Mouse (Mus musculus) forebrain, embryonic 13.5 days (tissue): ENCODE measurements at regions not wholly inside any gene's neighbourhood (a gene's known extent, or its start where the extent isn't known, plus 50 kb on each side); places are given as distances from the start of the nearest gene placed in this dataset.

Experiments
- ATAC-seq: fragments of 200-750 bp; cut with Nextera tagmentation; 2 replicates; pipeline ENCODE4 v1.8.0; 2017
- H3K27ac ChIP-seq: fragments of 300-500 bp; sonication (generic); 2 replicates; pipeline ENCODE4 v1.5.1; 2015; ENCODE audit warnings: inconsistent platforms, mild to moderate bottlenecking, moderate library complexity
- H3K27me3 ChIP-seq: fragments of 300-500 bp; sonication (generic); 2 replicates; pipeline ENCODE4 v1.6.1; 2015; ENCODE audit warnings: mild to moderate bottlenecking, inconsistent platforms
- H3K36me3 ChIP-seq: fragments of 300-500 bp; sonication (generic); 2 replicates; pipeline ENCODE4 v1.6.1; 2015; ENCODE audit warnings: mild to moderate bottlenecking, inconsistent platforms; ENCODE audit not compliant: poor library complexity, severe bottlenecking
- H3K4me1 ChIP-seq: fragments of 300-500 bp; sonication (generic); 2 replicates; pipeline ENCODE4 v1.6.1; 2015; ENCODE audit warnings: inconsistent platforms
- H3K4me2 ChIP-seq: fragments of 300-500 bp; sonication (generic); 2 replicates; pipeline ENCODE4 v1.6.1; 2015; ENCODE audit warnings: inconsistent platforms, mild to moderate bottlenecking, moderate library complexity
- H3K4me3 ChIP-seq: fragments of 300-500 bp; sonication (generic); 2 replicates; pipeline ENCODE4 v1.5.1; 2015; ENCODE audit warnings: mild to moderate bottlenecking, inconsistent platforms
- H3K9ac ChIP-seq: fragments of 300-500 bp; sonication (generic); 2 replicates; pipeline ENCODE4 v1.6.1; 2015; ENCODE audit warnings: mild to moderate bottlenecking, inconsistent platforms
- H3K9me3 ChIP-seq: fragments of 300-500 bp; sonication (generic); replicated peaks from 2 replicates; pipeline ENCODE4 v1.6.1; 2016; ENCODE audit warnings: inconsistent platforms
- WGBS: fragments of 180-500 bp; shearing (Covaris S2); methylation state at CpG from one replicate; pipeline ENCODE4 v1.1.7; 2015; 5-methylcytosine and 5-hydroxymethylcytosine counted together

DNA sequence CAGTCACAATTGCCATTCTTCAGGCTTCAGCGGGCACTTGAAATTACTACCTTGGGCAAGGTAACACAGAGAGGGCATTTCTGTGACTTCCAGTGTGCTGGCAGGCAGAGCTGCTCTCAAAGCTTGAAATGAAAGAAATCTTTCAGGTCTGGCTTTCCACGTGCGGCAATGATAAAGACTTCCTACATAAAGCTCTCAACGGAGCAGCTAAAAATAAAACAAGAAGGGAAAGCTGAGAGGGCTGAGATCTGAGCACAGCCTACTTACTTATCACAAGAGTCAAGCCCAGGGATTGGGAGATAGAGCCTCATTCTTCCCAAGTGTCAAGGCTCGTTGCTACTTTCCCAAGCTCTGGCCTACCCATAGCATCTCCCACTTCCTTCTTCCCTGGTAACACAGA lies 274.6 kb upstream of the Rack1 start:
- Histone ChIP-seq H3K9ac (no peak overlapping the region), H3K36me3 (no peaks in the 10 kb centered on the region), H3K27me3 (no peaks in the 10 kb centered on the region), H3K27ac (no peak overlapping the region), H3K9me3 (no peaks in the 10 kb centered on the region), H3K4me2 (no peak overlapping the region), H3K4me3 (no peak overlapping the region), H3K4me1 (no peaks in the 10 kb centered on the region)
- WGBS = 84% methylated on average over 5 of the region's 5 CpGs
- ATAC-seq = no peak

DNA sequence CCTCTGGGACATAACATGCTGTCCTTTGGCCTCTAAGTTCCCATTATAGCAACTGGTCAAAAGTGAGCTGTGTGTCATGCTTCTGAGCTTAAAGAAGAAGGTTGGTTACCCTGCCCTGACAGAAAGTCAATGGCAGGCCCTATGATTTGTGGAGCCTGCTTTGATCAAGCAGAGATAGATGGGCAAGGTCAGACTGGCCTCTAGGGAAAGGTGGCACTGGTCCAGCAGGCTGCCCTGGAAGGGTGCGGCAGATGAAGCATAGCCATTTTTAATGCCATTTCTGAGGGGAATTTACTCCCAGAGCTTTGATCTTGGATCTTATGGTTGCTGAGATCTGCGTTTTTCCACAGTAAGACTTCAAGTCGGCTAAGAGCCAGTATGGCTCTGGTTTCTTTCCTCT lies 293.2 kb upstream of the Rack1 start:
- Histone ChIP-seq H3K4me1 (peaks cover 7% of the 10 kb centered on the region; the same call in 1 of the 2 replicates), H3K9me3 (no peaks in the 10 kb centered on the region), H3K9ac (no peak overlapping the region), H3K4me3 (no peak overlapping the region), H3K4me2 (no peak overlapping the region), H3K27me3 (no peaks in the 10 kb centered on the region), H3K27ac (no peak overlapping the region), H3K36me3 (no peaks in the 10 kb centered on the region)
- ATAC-seq = no peak
- WGBS = 87% methylated on average over 3 of the region's 3 CpGs

DNA sequence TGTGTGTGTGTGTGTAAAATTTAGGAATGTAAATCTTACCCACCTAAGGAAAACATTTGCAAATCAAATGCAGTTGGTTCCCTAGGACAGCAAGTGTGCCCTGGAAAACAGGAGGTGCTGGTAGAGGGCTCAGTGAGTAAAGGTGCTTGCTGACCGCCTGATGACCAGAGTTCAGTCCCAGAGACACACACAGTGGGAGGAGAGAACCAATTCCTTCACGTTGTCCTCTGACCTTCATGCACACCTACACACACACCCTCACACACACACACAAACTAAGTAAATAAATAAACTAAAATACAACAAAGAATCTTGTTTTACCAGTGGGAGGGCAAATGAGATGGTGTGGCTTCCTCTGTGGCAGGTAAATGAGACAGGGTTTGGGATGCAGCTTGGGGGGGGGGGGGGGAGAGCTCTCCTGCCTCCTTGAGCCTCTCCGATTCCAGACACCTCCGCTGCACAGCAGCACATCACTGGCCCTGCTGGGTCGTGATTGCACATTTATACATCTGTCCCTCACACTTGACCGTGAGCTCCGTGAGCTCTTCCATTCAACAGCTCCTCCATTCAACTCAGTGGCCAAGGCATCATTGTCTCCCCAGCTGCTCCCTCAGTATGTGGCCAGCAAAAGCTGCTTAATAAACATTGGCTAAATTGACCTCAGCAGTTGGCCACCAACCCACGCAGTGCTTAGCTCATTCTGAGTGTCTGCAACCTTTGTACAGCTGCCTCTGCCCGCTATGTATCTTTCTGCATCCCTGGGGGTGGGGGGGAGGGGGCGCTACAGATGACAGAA lies 297.9 kb upstream of the Rack1 start:
- H3K4me2 ChIP-seq = no peak overlapping the region
- 10% methylated on average over 10 of the region's 10 CpGs for WGBS
- ATAC-seq = peak; percentile 66; the same call in 1 of the 2 replicates

DNA sequence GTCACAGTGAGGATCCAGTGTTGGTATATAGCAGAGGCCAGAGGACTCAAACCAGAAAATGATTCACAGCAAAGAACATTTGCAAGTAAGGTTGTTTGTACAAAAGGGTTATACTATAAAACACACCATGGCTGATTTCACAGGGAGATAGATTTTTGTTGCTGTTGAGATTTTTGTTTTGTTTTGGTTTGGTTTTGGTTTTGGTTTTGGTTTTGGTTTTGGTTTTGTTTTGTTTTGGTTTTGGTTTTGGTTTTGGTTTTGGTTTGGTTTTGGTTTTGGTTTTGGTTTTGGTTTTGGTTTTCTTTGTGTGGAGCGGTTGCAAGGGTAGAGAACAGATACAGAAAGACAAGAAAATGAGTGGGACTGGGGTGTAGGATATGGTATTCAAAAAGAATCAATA lies 301.1 kb upstream of the Rack1 start:
- ATAC-seq = no peak

More for the DNA sequence above, 297.9 kb upstream of the Rack1 start:
- no peaks in the 10 kb centered on the region for H3K36me3 ChIP-seq
- H3K9ac ChIP-seq = no peak overlapping the region
- H3K27ac ChIP-seq = no peak overlapping the region
- H3K9me3 ChIP-seq = no peaks in the 10 kb centered on the region
- peaks cover 7% of the 10 kb centered on the region; the same call in 1 of the 2 replicates for H3K4me1 ChIP-seq
- no peaks in the 10 kb centered on the region for H3K27me3 ChIP-seq
- H3K4me3 ChIP-seq = no peak overlapping the region

DNA sequence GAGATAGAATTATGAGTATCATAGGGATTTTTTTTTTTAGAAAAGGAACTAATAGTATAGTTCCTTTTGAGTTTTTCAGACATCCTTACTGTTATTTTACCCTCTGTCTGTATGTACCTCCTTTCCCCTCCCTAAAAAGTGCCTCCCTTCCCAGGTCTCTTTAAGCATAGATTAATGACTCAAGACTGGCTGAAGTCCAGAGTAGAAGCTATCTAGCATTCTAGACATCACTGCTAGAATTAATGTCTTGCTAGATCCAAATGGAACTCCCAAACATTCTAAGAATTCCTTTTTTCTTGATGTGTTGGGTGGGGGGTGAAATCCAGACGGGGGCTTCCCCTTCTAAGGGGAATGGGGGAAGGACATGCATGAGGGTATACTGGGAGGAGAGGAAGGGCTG lies 311.8 kb upstream of the Rack1 start:
- no peak overlapping the region for H3K9ac ChIP-seq
- ATAC-seq = no peak
- H3K36me3 ChIP-seq = no peaks in the 10 kb centered on the region
- no peak overlapping the region for H3K27ac ChIP-seq
- H3K4me1 ChIP-seq = no peaks in the 10 kb centered on the region
- H3K4me2 ChIP-seq = no peak overlapping the region
- 68% methylated on average over 1 of the region's 1 CpGs for WGBS
- H3K9me3 ChIP-seq = no peaks in the 10 kb centered on the region
- no peaks in the 10 kb centered on the region for H3K27me3 ChIP-seq
- no peak overlapping the region for H3K4me3 ChIP-seq

More for the DNA sequence above, 301.1 kb upstream of the Rack1 start:
- Histone ChIP-seq H3K36me3 (no peaks in the 10 kb centered on the region), H3K27me3 (no peaks in the 10 kb centered on the region), H3K4me1 (peaks cover 7% of the 10 kb centered on the region; the same call in 1 of the 2 replicates), H3K4me2 (no peak overlapping the region), H3K9me3 (no peaks in the 10 kb centered on the region), H3K4me3 (no peak overlapping the region), H3K27ac (no peak overlapping the region), H3K9ac (no peak overlapping the region)
- 90% methylated on average over 1 of the region's 1 CpGs for WGBS

DNA sequence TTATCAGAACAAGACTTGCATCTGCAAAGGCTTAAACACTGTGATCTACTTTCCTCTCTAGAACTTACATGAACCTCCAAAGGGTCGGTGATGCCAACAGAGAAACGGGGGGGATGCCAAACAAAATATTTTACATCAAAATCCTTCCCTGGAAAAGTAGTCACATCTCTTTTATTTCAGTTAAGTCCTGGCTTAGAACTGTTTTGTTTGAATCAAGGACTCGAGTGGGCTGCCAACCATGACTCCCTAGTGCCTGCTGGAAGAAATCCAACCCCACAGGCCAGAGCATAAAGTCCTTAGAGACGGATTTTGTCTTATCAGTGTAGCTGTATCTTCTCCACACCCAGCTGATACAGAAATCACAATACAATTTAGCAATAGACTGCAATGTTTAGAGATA lies 336.1 kb upstream of the Rack1 start:
- Histone ChIP-seq H3K27ac (no peak overlapping the region), H3K36me3 (no peaks in the 10 kb centered on the region), H3K9ac (no peak overlapping the region), H3K27me3 (no peaks in the 10 kb centered on the region), H3K9me3 (no peaks in the 10 kb centered on the region), H3K4me3 (no peak overlapping the region), H3K4me1 (no peaks in the 10 kb centered on the region), H3K4me2 (no peak overlapping the region)
- ATAC-seq = no peak
- 71% methylated on average over 4 of the region's 4 CpGs for WGBS

DNA sequence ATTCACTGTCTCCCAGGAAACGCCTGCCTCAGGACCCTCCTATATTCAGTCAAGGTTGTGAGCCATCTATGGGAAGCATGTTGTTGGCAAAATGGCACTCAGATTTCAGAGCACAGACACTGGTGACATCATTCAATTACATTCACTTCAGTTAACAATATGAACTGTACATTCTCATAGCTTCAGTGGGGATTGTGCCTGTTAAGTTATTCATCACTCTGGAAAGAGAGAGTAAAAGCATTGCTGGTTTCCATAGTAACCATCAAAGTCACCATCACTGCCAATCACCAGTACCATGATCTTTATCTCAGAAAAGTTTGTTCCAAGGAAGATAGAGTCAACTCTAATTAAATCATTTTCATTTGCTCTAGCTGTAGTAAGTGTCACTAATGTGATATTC lies 350.2 kb upstream of the Rack1 start:
- 59% methylated on average over 1 of the region's 1 CpGs for WGBS
- no peak overlapping the region for H3K9ac ChIP-seq
- H3K4me3 ChIP-seq = no peak overlapping the region
- no peaks in the 10 kb centered on the region for H3K9me3 ChIP-seq
- H3K4me1 ChIP-seq = no peaks in the 10 kb centered on the region
- no peaks in the 10 kb centered on the region for H3K27me3 ChIP-seq
- ATAC-seq = 0 out of 2 replicates have a peak, but pooled peaks have one; percentile 51
- H3K27ac ChIP-seq = no peak overlapping the region
- no peak overlapping the region for H3K4me2 ChIP-seq
- no peaks in the 10 kb centered on the region for H3K36me3 ChIP-seq

DNA sequence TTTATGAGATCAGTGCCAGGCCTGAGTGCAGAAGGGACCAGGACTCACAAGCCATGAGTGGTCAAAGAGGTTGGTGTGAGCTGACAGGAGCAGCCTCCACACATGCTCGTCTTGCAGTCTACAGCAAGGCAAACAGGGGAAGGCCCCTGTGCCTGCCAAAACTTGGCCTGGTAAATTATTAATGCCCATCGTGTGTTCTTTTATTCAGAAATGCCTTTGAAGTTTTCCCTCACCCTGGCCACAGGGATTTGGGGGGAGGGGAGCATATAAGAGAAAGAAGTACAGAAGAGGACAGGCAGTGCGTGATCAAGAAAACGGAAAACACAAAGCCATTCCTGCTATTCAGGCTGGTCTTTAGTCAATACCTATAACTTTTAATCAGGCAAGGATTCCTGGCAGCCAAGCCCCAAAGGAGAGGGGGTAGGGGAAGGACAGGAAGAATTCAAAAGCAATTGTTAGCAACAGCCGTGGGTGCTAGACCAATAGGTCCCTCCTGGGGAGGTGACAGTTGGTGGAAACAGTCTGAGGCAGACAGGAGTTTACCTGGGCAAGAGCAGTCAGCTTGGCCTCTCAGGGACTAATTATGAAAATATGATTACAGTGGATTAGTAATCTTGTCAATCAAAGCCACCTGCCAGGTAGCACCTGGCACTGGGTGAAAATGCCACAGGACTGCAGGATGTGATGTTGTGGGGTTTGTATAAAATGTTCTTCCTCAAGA lies 357.4 kb upstream of the Rack1 start:
- no peak for ATAC-seq
- Histone ChIP-seq H3K4me1 (no peaks in the 10 kb centered on the region), H3K4me2 (no peak overlapping the region), H3K4me3 (no peak overlapping the region), H3K9ac (no peak overlapping the region), H3K27me3 (no peaks in the 10 kb centered on the region), H3K27ac (no peak overlapping the region), H3K36me3 (no peaks in the 10 kb centered on the region), H3K9me3 (no peaks in the 10 kb centered on the region)
- 31% methylated on average over 5 of the region's 5 CpGs for WGBS

DNA sequence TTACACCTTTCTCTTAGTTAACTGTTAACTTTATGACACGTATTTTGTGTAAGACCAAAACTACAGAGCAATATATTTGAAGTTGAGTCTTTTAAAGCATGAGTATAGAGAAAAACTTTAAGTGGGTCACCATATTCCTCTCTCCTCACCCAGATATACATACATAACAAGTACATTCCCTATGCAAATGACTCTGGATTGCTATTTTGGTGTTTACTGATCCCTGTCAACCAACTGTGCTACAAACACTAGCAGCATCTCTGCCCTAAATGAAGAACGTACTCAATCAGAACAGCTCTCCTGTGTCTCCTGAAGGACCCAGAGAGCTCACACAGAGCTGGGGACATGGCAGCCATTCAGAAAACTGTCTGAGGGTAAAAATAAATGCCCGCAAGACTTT lies 363.4 kb upstream of the Rack1 start:
- no peaks in the 10 kb centered on the region for H3K27me3 ChIP-seq

DNA sequence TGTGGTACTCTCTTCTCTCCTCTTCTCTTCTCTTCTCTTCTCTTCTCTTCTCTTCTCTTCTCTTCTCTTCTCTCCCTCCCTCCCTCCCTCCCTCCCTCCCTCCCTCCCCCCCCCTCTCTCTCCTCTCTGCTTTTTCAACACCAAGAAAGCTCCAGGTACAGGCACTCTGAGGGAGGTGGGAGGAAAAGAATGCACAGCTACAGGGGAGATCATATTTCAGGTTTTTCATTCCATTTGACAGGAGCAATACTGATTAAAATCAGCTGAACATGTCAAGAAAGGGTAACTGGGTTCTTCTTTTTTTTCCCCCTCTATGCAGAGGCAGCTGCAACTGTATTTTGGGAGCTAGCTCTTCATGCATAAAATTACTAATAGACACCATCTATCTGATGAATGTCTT lies 368.8 kb upstream of the Rack1 start:
- no peaks in the 10 kb centered on the region for H3K9me3 ChIP-seq
- no peak overlapping the region for H3K4me3 ChIP-seq
- H3K9ac ChIP-seq = no peak overlapping the region
- ATAC-seq = no peak
- H3K36me3 ChIP-seq = no peaks in the 10 kb centered on the region
- no peak overlapping the region for H3K4me2 ChIP-seq
- no peak overlapping the region for H3K27ac ChIP-seq
- no peaks in the 10 kb centered on the region for H3K4me1 ChIP-seq
- no peaks in the 10 kb centered on the region for H3K27me3 ChIP-seq

More for the DNA sequence above, 363.4 kb upstream of the Rack1 start:
- no peaks in the 10 kb centered on the region for H3K4me1 ChIP-seq
- no peak overlapping the region for H3K4me3 ChIP-seq
- H3K36me3 ChIP-seq = no peaks in the 10 kb centered on the region
- H3K9me3 ChIP-seq = no peaks in the 10 kb centered on the region
- ATAC-seq = no peak
- no peak overlapping the region for H3K9ac ChIP-seq
- WGBS = 85% methylated on average over 3 of the region's 3 CpGs
- H3K4me2 ChIP-seq = no peak overlapping the region
- H3K27ac ChIP-seq = no peak overlapping the region

DNA sequence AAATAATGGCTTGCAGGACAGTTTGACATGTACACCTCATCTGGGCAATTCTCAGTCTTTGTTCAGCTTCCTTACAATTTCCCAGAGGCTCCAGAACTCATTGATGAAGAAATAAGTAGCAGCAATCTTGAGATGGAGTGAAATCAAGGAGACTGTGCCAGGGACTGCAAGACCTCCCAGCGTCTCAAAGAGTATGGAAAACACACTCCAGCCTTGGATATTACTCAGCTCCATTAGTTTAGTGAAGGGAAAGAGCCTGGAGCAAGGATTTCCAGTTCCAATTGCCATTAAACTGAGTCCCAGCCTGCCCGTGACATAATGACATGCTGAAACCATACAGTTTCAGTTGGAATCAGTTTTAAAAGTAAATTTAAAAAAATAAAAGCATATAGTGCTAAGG lies 372.7 kb upstream of the Rack1 start:
- peak; percentile 19; the same call in 1 of the 2 replicates for ATAC-seq
- Histone ChIP-seq H3K9me3 (no peaks in the 10 kb centered on the region), H3K9ac (no peak overlapping the region), H3K4me3 (no peak overlapping the region), H3K4me1 (no peaks in the 10 kb centered on the region), H3K36me3 (no peaks in the 10 kb centered on the region), H3K27me3 (no peaks in the 10 kb centered on the region), H3K4me2 (no peak overlapping the region), H3K27ac (no peak overlapping the region)
- WGBS = 66% methylated on average over 2 of the region's 2 CpGs

DNA sequence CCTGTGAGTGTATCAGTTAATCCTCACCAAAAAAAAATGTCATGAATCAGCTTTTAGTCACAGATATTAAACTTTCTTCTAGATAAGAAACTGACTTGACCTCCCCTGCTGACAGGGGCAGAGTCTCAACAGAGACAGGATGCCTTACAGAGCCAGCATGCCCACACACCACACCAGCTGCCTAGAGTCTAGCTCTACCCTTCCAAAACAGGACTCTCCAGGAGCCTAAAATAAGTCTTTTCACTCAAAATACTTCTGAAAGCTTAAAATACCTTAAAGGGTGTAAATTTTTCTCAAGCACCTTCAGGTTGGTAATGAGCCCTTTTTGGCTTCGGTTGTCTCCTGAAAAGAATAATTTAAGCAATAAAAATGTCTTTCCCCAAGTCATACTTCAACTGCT lies 373.7 kb upstream of the Rack1 start:
- H3K4me2 ChIP-seq = no peak overlapping the region
- ATAC-seq = no peak
- no peak overlapping the region for H3K27ac ChIP-seq
- H3K4me3 ChIP-seq = no peak overlapping the region
- 81% methylated on average over 1 of the region's 1 CpGs for WGBS
- H3K9ac ChIP-seq = no peak overlapping the region
- H3K36me3 ChIP-seq = no peaks in the 10 kb centered on the region
- no peaks in the 10 kb centered on the region for H3K4me1 ChIP-seq
- no peaks in the 10 kb centered on the region for H3K27me3 ChIP-seq
- H3K9me3 ChIP-seq = no peaks in the 10 kb centered on the region
